Mouse (Mus musculus) left cerebral cortex, postnatal 25 days (tissue): ENCODE measurements around the gene Btg2. TPM values are rescaled to one million over a fixed set of nuclear protein-coding genes. Genes with fewer than 3 reads are reported as not detected.

ENCODE experiments used
- DNase-seq, 2 experiments: peaks; one replicate each; pipeline ENCODE4 v3.0.0; 2022; ENCODE audit warnings: low spot score in 2 of 2, mixed read lengths in 1 of 2
- intact Hi-C: fragments of 180-260 bp; cut with DNase I; formaldehyde crosslinking; loops from one replicate; pipeline ENCODE4 v1.15.1; 2025
- total RNA-seq, 2 experiments: library from RNA; stranded (reverse); gene quantifications; 2 replicates each; pipeline ENCODE4 v1.2.3; 2021

The Btg2 gene
- 10 to 100 TPM; 15.1 to 29.0 TPM for total RNA-seq

- intact Hi-C loops, result loop anchor here (2.0 kb wide), 1 partner anchor 16 kb away; no protein-coding TSS in a partner anchor
- DNase-seq, result peak; percentile 95 to 97
Observed at GRCm38 (mm10) chr1:134078802-134079476, at the start of gene Btg2. Gene Btg2, minus strand, starts transcription at chr1:134079120.

DNA sequence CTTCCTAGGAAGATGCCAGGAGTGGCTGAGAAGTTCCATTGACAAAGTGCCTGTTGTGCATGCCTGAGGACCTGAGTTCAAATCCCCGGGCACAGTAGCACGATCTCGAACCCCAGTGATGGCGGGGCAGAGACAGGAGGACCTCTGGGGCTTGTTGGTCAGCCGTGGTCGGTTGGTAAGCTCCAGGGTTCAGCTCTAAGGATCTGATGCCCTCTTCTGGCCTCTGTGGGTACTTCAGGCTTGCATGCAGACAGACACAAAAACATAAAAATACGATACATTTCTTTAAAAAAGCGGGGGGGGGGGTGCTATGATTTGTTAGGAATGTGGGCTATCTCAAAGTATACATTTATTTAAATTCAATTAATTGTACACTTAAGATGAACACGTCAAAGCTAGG, 43.3 kb upstream of the Btg2 start:
- intact Hi-C loops, result loop anchor here (5.0 kb wide), 1 partner anchor 120 kb away; no protein-coding TSS in a partner anchor
- DNase-seq, result no peak

DNA sequence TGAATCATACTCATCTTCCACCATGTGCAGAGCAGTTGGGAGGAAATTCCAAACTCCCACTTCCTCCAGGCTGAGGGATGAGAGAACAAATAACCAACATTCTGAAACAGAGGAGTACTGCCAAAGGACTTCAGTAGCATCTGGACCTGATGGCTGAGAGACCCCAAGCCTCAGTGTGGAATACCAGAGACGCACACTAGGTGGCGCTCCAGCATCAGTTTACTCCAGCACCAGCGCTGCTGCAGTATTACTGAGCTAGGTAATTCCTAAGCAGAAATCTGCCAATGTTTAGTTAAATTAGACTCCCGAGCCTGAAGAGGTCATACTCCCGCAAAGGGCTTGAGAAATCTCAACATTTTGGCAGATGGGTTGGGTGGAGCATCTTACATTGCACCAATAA, 41.3 kb upstream of the Btg2 start:
- DNase-seq, result peak; percentile 88 to 92
- intact Hi-C loops, result loop anchor here (1.0 to 5.0 kb wide), 2 partner anchors 122 to 212 kb away; partner anchors contain the start of gene Ppfia4

GRCm38 (mm10) chr1:134117110-134117509, 38.2 kb upstream of the Btg2 start:
- DNase-seq, result no peak

GRCm38 (mm10) chr1:134115424-134115823, 36.5 kb upstream of the Btg2 start:
- DNase-seq, result peak in 1 of 2 experiments; percentile 44
- intact Hi-C loops, result no loop called here

More at GRCm38 (mm10) chr1:134117110-134117509, 38.2 kb upstream of the Btg2 start:
- intact Hi-C loops, result no loop called here

DNA sequence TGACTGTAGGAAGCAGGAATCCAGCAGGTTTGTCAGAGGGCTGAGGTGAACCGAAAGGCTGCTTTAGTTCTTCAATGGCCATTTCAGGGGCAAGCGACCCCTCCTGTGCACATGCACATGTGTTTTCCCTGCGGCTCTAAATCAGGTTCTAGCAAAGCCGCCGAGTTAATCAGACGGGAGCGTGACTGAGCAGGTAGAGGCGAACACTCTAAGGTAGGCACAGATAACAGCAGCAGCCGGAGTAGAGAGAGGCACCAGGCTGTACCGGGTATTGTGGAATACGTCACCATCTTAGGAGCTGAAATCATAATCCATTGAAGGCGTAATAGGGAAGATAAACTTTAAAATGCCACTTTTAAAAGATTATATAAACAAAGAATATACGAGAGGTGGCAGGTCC, 35.8 kb upstream of the Btg2 start:
- no peak for DNase-seq
- intact Hi-C loops, result no loop called here

GRCm38 (mm10) chr1:134114018-134114417, 35.1 kb upstream of the Btg2 start:
- intact Hi-C loops, result no loop called here
- no peak for DNase-seq

GRCm38 (mm10) chr1:134113560-134113959, 34.6 kb upstream of the Btg2 start:
- intact Hi-C loops, result no loop called here

GRCm38 (mm10) chr1:134110979-134111378, 32.1 kb upstream of the Btg2 start, which contains the start of gene Chit1:
Gene Chit1, plus strand, starts transcription at chr1:134111242.
- intact Hi-C loops, result no loop called here
- DNase-seq, result no peak

More at GRCm38 (mm10) chr1:134113560-134113959, 34.6 kb upstream of the Btg2 start:
- no peak for DNase-seq

- no peak for DNase-seq
- intact Hi-C loops, result no loop called here
Observed at GRCm38 (mm10) chr1:134110449-134110848, 31.5 kb upstream of the Btg2 start.

DNA sequence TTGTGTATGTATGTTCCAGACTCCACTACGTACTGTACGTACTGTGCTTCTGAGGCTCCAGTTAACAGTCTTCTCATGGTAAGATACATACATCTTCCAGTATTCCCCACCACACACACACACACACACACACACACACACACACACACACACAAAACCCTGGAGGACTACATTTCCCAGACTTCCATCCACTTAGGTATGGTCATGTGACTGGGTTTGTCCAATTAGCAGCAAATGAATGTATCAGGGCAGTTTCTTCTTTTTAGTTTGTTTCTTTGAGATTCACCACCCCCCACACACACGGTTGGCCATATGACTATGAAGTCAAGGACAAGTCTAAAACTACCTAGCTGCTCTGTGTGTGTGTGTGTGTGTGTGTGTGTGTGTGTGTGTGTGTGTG, 31.1 kb upstream of the Btg2 start:
- no peak for DNase-seq
- intact Hi-C loops, result no loop called here

DNA sequence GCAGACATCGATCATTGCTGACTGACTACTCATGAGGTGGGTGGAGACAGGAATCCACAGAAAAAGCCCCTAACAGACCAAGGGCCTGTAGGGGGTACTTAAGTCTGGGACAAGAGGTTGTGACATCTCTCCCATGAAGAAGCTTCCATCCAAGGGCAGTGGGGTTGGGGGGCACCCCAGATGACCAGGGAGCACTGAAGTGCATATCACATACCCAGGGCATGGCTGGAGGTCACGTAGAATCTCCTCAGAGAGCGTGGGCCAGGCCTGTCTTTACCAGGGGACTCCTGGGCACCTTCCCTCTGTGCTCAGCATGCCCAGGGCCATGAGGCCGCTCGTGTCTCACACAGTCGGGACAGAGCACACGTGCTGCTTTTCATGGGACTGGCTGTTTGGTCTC, 28.9 kb upstream of the Btg2 start:
- no peak for DNase-seq
- intact Hi-C loops, result loop anchor here (5.0 kb wide), 1 partner anchor 390 kb away; no protein-coding TSS in a partner anchor

- intact Hi-C loops, result loop anchor here (1.0 to 5.0 kb wide), 2 partner anchors 53 to 389 kb away; no protein-coding TSS in a partner anchor
- DNase-seq, result peak; percentile 67 to 73
Observed at GRCm38 (mm10) chr1:134106719-134107118, 27.8 kb upstream of the Btg2 start.

DNA sequence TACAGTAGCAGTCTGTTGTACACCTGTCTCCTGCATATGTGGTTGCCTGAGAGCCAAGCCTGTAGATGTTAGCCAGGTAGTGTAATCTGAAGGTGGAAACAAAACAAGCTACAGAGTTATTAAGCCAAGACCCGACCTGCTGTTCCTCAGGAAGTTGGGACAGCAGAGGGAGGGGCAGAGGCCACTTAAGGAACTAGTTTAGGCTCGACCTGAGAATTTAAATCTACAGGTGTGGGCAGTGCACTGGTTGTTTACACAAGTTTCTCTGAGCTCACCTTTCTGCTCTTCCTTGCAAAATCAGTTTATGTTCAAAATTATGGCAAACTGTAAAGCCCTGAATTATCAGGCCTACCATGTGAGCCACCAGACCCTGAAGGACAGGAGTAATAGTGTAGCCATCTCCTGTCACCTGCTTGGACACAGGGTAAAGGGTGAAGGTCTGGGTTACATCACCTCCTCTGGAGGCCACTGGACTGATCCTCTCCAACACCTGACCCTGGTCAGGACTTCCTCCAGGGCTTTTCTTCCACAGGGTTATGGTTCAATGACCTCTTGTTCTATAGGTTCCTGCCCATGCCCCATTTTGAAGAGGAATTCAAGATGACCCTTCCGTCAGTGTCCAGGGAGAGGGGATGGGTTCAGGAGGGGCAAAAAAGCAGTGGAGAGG, 27.0 kb upstream of the Btg2 start:
- intact Hi-C loops, result loop anchor here (1.0 to 5.0 kb wide), 3 partner anchors 53 to 389 kb away; no protein-coding TSS in a partner anchor
- DNase-seq, result no peak

DNA sequence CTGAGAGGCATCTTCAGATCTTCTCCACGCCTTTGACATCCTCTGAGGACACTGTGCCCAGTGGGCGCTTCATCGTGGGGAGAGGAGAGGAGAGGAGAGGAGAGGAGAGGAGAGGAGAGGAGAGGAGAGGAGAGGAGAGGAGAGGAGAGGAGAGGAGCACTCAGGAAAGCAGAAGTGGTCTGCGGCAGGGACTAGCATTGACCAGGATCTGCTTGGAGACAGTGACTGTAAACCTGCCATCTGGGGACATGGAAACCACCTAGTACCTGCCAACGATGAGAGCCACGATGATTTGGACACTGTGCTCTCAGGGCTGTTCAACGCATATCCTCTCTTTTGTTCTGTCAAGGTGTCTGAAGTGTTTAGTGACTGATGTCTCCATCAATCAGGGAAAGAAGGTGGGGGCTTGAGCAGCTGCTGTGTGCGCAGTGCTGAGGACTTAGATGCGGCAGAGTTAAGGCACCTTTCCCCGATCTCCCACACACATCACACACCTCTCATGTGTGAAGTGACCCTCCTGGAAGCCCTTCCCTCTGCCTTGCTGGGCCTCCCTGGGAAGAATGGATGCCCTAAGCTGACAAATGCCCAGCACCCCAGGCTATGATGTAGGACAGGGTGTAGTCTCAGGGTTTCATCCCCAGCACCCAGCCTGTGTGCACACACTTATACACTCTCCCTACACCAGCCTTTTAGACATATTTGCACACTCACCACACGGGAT, 26.3 kb upstream of the Btg2 start:
- DNase-seq, result no peak
- intact Hi-C loops, result loop anchor here (2.0 to 5.0 kb wide), 2 partner anchors 192 to 388 kb away; no protein-coding TSS in a partner anchor

DNA sequence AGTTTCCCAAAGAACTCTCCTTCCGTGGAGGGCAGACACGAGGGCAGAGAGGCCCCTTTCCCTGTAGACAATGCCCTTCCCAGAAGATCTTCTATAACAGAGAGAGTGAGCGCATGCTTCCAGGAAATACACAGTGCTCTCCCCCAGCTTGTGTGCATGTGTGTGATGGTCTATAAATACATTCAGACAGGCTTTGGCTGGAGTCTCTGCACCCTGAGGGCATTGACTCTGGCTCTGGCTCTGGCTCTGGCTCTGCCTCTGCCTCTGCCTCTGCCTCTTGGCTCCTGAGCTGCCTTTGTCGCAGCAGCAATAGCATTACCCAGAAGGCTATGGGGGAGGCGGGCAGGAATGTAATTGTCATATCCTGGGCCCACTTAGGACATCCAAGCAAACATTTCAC, 24.9 kb upstream of the Btg2 start:
- DNase-seq, result no peak
- intact Hi-C loops, result loop anchor here (2.0 kb wide), 1 partner anchor 191 kb away; no protein-coding TSS in a partner anchor

DNA sequence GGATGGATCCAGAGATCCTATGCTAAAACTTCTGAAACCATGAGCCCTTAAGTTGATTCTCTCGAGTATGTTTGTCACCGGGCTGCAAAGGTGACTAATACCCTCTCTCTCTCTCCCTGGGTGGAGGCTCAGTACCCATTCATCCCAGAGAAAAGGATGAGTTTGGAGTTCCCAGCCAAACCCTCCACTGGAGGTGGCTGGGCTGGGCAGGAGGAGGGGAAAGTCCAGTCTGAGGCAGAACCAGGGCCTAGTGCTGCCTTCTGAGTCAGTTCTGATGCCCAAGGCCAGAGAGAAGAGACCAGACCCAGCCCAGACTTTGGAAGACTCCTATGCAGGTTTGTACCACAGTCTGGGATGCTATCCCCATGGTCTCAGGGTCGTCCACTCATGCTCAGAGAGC, 22.7 kb upstream of the Btg2 start:
- intact Hi-C loops, result no loop called here
- DNase-seq, result no peak

GRCm38 (mm10) chr1:134100928-134101327, 22.0 kb upstream of the Btg2 start:
- no peak for DNase-seq
- intact Hi-C loops, result no loop called here

- intact Hi-C loops, result no loop called here
Observed at GRCm38 (mm10) chr1:134100401-134100800, 21.5 kb upstream of the Btg2 start.

More at GRCm38 (mm10) chr1:134100401-134100800, 21.5 kb upstream of the Btg2 start:
- DNase-seq, result no peak
